Mouse (Mus musculus): Measurements from ENCODE around the gene Sh3bgrl2. TPM values are rescaled to one million over a fixed set of nuclear protein-coding genes. Genes with fewer than 3 reads are reported as not detected.

Gene Sh3bgrl2
- polyA plus RNA-seq, 2 experiments: 5.3 to 15.5 TPM

DNA sequence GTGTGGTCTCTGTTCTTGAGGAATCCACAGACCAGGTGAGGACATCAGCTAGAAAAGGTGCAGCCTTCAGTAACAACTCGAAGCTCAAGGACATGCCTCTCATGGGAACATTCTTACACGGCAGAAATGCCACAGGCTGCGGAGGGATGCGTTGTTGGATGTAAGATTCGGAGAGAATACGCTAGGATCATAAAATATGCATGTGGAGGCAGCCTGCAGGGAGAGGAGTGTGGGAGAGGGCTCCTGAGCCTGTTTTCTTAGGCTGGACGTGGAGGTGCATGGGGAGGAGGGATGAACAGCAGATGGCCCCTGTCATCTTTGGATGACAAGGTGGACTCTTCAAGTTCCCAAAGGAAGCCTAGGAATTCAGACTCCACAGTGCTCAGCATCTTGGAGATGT is 3.0 kb downstream of the Sh3bgrl2 start:
- peaks cover 4% of the 10 kb centered on the region; the same call in 1 of the 2 replicates for H3K27me3 ChIP-seq (ENCODE audit: control insufficient read depth, insufficient read depth, low read length)
- TF ChIP-seq POLR2A (IDR thresholded peaks at IDR 0.05; ENCODE audit: borderline replicate concordance, extremely low read depth, insufficient read depth, insufficient read length): no peak
- H3K27ac ChIP-seq (replicated peaks; ENCODE audit: low read depth, low read length): no peak overlapping the region
- H3K36me3 ChIP-seq (ENCODE audit: control insufficient read depth, insufficient read depth, low read length): no peaks in the 10 kb centered on the region
- ATAC-seq (ENCODE audit: low FRiP score, low read depth) (no peak), DNase-seq (ENCODE audit: low spot score) (no peak)
- H3K9me3 ChIP-seq (ENCODE audit: control insufficient read depth, low read length): no peaks in the 10 kb centered on the region
- H3K4me1 ChIP-seq (ENCODE audit: control insufficient read depth, insufficient read depth, low read length): peaks cover 6% of the 10 kb centered on the region; the same call in 1 of the 2 replicates
- no peak overlapping the region for H3K4me3 ChIP-seq (replicated peaks; ENCODE audit: low read length)
- no peak overlapping the region for H3K9ac ChIP-seq (ENCODE audit: low read depth, low read length, severe bottlenecking)
- no peak overlapping the region for H3K4me2 ChIP-seq (replicated peaks; ENCODE audit: low read depth, low read length, severe bottlenecking)
- WGBS: 50% methylated on average over 7 of the region's 7 CpGs

DNA sequence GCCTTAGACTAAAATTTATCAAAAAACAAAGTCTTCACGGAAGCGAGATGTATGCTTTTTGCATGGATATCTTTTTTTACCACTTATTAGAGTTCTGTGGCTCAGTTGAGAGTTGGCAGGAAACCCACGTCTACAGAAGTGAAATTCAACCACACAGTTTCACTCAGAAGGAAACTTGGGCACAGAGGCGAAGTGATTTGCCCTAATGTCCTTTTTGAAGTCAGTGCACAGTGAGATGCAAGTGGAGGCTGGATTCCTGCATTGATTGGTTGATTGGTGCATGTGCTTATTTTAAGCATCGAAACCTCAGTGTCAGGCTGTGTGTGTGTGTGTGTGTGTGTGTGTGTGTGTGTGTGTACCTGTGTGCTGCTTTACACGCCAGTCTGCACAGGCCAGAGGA is 3.5 kb downstream of the Sh3bgrl2 start:
- Histone ChIP-seq H3K27ac (replicated peaks; ENCODE audit: low read depth, low read length) (no peak overlapping the region), H3K36me3 (ENCODE audit: control insufficient read depth, insufficient read depth, low read length) (no peaks in the 10 kb centered on the region), H3K27me3 (ENCODE audit: control insufficient read depth, insufficient read depth, low read length) (peaks cover 4% of the 10 kb centered on the region; the same call in 1 of the 2 replicates), H3K4me3 (replicated peaks; ENCODE audit: low read length) (no peak overlapping the region), H3K4me1 (ENCODE audit: control insufficient read depth, insufficient read depth, low read length) (peaks cover 7% of the 10 kb centered on the region; the same call in 1 of the 2 replicates), H3K4me2 (replicated peaks; ENCODE audit: low read depth, low read length, severe bottlenecking) (no peak overlapping the region), H3K9me3 (ENCODE audit: control insufficient read depth, low read length) (no peaks in the 10 kb centered on the region), H3K9ac (ENCODE audit: low read depth, low read length, severe bottlenecking) (no peak overlapping the region)
- no peak for ATAC-seq (ENCODE audit: low FRiP score, low read depth)
- no peak for DNase-seq (ENCODE audit: low spot score)
- 77% methylated on average over 6 of the region's 6 CpGs for WGBS
- TF ChIP-seq POLR2A (IDR thresholded peaks at IDR 0.05; ENCODE audit: borderline replicate concordance, extremely low read depth, insufficient read depth, insufficient read length): no peak

- no peak for TF ChIP-seq POLR2A (IDR thresholded peaks at IDR 0.05; ENCODE audit: borderline replicate concordance, extremely low read depth, insufficient read depth, insufficient read length)
- ATAC-seq (ENCODE audit: low FRiP score, low read depth): no peak
- Histone ChIP-seq H3K27me3 (ENCODE audit: control insufficient read depth, insufficient read depth, low read length) (no peaks in the 10 kb centered on the region), H3K4me2 (replicated peaks; ENCODE audit: low read depth, low read length, severe bottlenecking) (no peak overlapping the region), H3K9me3 (ENCODE audit: control insufficient read depth, low read length) (no peaks in the 10 kb centered on the region), H3K4me1 (ENCODE audit: control insufficient read depth, insufficient read depth, low read length) (peaks cover 10% of the 10 kb centered on the region), H3K36me3 (ENCODE audit: control insufficient read depth, insufficient read depth, low read length) (no peaks in the 10 kb centered on the region), H3K9ac (ENCODE audit: low read depth, low read length, severe bottlenecking) (no peak overlapping the region), H3K4me3 (replicated peaks; ENCODE audit: low read length) (no peak overlapping the region), H3K27ac (replicated peaks; ENCODE audit: low read depth, low read length) (no peak overlapping the region)
- WGBS: 69% methylated on average over 2 of the region's 2 CpGs
- DNase-seq (ENCODE audit: low spot score): no peak
Measured at GRCm38 (mm10) chr9:83555580-83555979, 7.5 kb downstream of the Sh3bgrl2 start.

GRCm38 (mm10) chr9:83556236-83556635 is 8.1 kb downstream of the Sh3bgrl2 start:
- DNase-seq (ENCODE audit: low spot score) (no peak), ATAC-seq (ENCODE audit: low FRiP score, low read depth) (no peak)
- Histone ChIP-seq H3K27ac (replicated peaks; ENCODE audit: low read depth, low read length) (no peak overlapping the region), H3K36me3 (ENCODE audit: control insufficient read depth, insufficient read depth, low read length) (no peaks in the 10 kb centered on the region), H3K4me1 (ENCODE audit: control insufficient read depth, insufficient read depth, low read length) (peaks cover 10% of the 10 kb centered on the region), H3K9ac (ENCODE audit: low read depth, low read length, severe bottlenecking) (no peak overlapping the region), H3K4me2 (replicated peaks; ENCODE audit: low read depth, low read length, severe bottlenecking) (no peak overlapping the region), H3K4me3 (replicated peaks; ENCODE audit: low read length) (no peak overlapping the region), H3K27me3 (ENCODE audit: control insufficient read depth, insufficient read depth, low read length) (no peaks in the 10 kb centered on the region), H3K9me3 (ENCODE audit: control insufficient read depth, low read length) (no peaks in the 10 kb centered on the region)
- WGBS: 19% methylated on average over 6 of the region's 6 CpGs
- TF ChIP-seq POLR2A (IDR thresholded peaks at IDR 0.05; ENCODE audit: borderline replicate concordance, extremely low read depth, insufficient read depth, insufficient read length): no peak

DNA sequence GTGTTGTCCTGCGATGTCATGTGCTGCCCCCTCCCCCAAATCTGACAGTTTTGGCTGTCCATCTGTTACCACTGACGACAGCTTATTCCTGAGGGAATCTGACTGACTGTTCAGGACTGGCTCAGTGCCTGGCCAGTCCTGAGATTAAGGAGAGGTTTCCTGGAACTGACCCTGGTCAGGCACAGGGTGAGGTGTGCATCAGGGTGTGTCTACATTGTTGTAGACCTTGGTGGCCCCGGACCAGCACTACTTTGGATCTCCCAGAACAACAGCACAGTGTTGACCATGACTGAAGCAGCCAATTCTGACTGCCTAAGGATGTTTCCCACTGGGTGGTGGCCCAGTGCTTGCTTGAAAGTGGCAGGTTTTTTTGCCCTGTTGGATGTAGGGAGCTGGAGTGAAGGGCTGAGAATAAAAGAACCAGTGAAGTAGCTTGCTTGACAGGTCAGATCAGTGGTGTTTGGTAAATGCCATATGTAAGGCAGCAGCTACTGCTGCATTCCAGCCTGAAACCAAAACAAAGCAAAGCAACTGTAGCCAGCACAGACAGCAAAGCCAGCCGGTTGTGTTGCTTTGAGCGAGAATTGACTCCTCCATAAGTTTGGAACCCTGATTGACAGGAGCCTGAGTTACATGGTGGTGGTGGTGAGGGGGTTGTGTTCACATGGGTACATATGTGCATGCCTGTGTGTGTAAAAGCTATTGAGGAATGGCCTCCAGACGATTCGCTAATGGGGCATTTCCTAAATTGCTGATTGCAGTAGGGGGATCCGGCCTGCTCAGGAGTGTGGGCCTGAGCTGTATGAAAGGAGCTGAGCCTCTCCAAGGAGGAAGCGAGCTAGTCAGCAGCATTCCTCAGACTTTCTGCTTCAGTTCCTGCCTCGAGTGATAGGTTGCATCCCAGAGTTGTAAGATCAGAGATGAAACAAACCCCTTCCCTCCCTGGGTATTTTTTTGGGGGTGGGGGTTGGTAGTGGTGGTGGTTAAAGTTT is 8.9 kb downstream of the Sh3bgrl2 start:
- no peak overlapping the region for H3K27ac ChIP-seq (replicated peaks; ENCODE audit: low read depth, low read length)
- no peak for DNase-seq (ENCODE audit: low spot score)
- no peak overlapping the region for H3K4me3 ChIP-seq (replicated peaks; ENCODE audit: low read length)
- no peak overlapping the region for H3K9ac ChIP-seq (ENCODE audit: low read depth, low read length, severe bottlenecking)
- no peak for TF ChIP-seq POLR2A (IDR thresholded peaks at IDR 0.05; ENCODE audit: borderline replicate concordance, extremely low read depth, insufficient read depth, insufficient read length)
- ATAC-seq (ENCODE audit: low FRiP score, low read depth): peak; percentile 26; the same call in 1 of the 2 replicates
- WGBS: 41% methylated on average over 10 of the region's 10 CpGs
- H3K4me2 ChIP-seq (replicated peaks; ENCODE audit: low read depth, low read length, severe bottlenecking): no peak overlapping the region
- H3K27me3 ChIP-seq (ENCODE audit: control insufficient read depth, insufficient read depth, low read length): no peaks in the 10 kb centered on the region
- H3K36me3 ChIP-seq (ENCODE audit: control insufficient read depth, insufficient read depth, low read length): no peaks in the 10 kb centered on the region
- no peaks in the 10 kb centered on the region for H3K9me3 ChIP-seq (ENCODE audit: control insufficient read depth, low read length)
- peaks cover 10% of the 10 kb centered on the region for H3K4me1 ChIP-seq (ENCODE audit: control insufficient read depth, insufficient read depth, low read length)
